Mouse (Mus musculus): ENCODE measurements at regions not wholly inside any gene's neighbourhood (a gene's known extent, or its start where the extent isn't known, plus 50 kb on each side); places are given as distances from the start of the nearest gene placed in this dataset.
"Not testable (repeated sequence)": the region's sequence is repeated elsewhere in the genome, so short reads cannot be mapped to it uniquely, and the experiment has no call there.

- TF ChIP-seq CTCF (conservative IDR thresholded peaks at IDR 0.05), result no peak
- no peak overlapping the region for H3K27ac ChIP-seq
- DNase-seq (ENCODE audit: low spot score in 2 of 2), result no peak
- no peak overlapping the region for H3K4me3 ChIP-seq
Measured at GRCm38 (mm10) chr6:67787091-67787765, 251.6 kb upstream of the Tacstd2 start.

DNA sequence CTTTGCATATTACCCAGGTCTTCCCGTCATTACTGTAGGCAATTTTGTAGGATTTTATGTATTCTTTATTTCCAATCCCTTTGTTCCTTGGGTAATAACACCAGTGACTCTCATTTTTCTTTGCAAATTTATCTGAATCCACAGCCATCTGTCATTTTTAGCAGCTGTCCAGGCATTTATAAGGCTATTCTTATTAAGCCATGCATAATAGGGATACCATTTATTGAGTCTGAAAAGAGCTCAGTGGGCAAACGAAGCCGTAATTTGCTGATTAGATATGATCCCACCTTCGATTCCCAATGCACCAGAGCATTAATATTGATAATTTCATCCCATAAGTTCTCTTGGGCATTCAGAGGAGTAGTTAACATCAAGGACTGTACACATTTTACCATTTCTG, 243.3 kb upstream of the Tacstd2 start:
- no peak for TF ChIP-seq CTCF (conservative IDR thresholded peaks at IDR 0.05)
- no peak overlapping the region for H3K4me3 ChIP-seq
- no peak overlapping the region for H3K27ac ChIP-seq
- no peak for DNase-seq (ENCODE audit: low spot score in 2 of 2)

GRCm38 (mm10) chr6:67754102-67754501, 218.5 kb upstream of the Tacstd2 start:
- H3K4me3 ChIP-seq; DNase-seq (ENCODE audit: low spot score in 2 of 2); H3K27ac ChIP-seq: not testable (repeated sequence)
- peak; percentile 54 for TF ChIP-seq CTCF (conservative IDR thresholded peaks at IDR 0.05)

DNA sequence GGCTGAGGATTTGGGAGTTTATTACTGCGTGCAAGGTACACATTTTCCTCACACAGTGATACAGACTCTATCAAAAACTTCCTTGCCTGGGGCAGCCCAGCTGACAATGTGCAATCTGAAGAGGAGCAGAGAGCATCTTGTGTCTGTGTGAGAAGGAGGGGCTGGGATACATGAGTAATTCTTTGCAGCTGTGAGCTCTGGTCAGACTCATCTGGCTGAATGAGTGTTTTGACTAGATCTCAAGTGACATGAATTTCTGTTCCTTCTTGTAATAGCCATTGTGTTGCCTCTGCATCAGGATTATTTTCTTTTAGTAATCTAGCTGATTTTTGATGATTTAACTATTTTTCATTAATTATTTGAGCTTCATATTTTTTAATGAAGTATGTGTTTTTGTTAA, 190.0 kb upstream of the Tacstd2 start:
- Histone ChIP-seq H3K27ac (no peak overlapping the region), H3K4me3 (no peak overlapping the region)
- no peak for DNase-seq (ENCODE audit: low spot score in 2 of 2)
- TF ChIP-seq CTCF (conservative IDR thresholded peaks at IDR 0.05), result no peak

GRCm38 (mm10) chr6:67698952-67699351, 163.4 kb upstream of the Tacstd2 start:
- not testable (repeated sequence) for H3K4me3 ChIP-seq; H3K27ac ChIP-seq; DNase-seq (ENCODE audit: low spot score in 2 of 2)
- peak; percentile 57 for TF ChIP-seq CTCF (conservative IDR thresholded peaks at IDR 0.05)

- not testable (repeated sequence) for H3K27ac ChIP-seq; DNase-seq (ENCODE audit: low spot score in 2 of 2); H3K4me3 ChIP-seq
Measured at GRCm38 (mm10) chr6:67690997-67691396, 155.4 kb upstream of the Tacstd2 start.

GRCm38 (mm10) chr6:67683105-67683504, 147.5 kb upstream of the Tacstd2 start:
- DNase-seq (ENCODE audit: low spot score in 2 of 2); H3K4me3 ChIP-seq; H3K27ac ChIP-seq: not testable (repeated sequence)

- DNase-seq (ENCODE audit: low spot score in 2 of 2); H3K27ac ChIP-seq; H3K4me3 ChIP-seq: not testable (repeated sequence)
Measured at GRCm38 (mm10) chr6:67681641-67682040, 146.0 kb upstream of the Tacstd2 start.

DNA sequence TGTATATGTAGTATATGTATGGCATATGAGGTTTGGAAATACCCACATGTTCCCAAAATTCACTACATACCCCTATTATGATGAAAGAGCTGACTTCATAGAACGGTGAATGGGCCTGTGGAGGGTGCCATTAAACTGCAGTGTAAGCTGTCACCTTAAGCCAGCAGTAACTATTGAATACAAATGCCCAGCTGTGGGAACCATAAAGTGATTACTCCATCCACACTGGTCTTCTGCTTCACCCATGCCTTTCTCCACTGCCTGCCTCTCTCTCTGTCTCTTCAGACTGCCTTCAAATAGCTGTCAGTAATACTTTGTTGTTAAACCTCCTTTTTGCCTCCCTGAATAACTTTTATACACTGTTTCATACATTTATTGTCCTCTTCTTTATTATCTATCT, 143.5 kb upstream of the Tacstd2 start:
- H3K27ac ChIP-seq; DNase-seq (ENCODE audit: low spot score in 2 of 2); H3K4me3 ChIP-seq: not testable (repeated sequence)

DNA sequence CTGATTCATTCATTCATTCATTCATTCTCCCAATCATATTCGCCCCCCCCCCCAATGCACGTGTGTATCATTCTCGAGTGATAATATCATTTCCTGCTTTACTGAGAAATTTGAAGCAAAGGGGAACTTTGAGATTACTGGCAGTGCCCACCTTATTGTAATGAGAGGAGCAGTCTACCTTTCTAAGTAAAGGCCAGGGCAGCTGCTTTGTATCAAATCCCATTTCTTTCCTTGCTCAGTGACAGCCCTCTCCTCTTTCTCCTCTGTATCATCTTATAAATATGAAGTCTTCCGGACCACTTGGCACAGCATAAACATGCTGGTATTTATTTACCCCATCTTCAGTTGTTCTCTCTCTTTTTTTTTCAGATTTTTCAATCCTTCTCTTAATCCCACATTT, 139.1 kb upstream of the Tacstd2 start:
- H3K27ac ChIP-seq; DNase-seq (ENCODE audit: low spot score in 2 of 2); H3K4me3 ChIP-seq: not testable (repeated sequence)

GRCm38 (mm10) chr6:67673316-67673715, 137.7 kb upstream of the Tacstd2 start:
- not testable (repeated sequence) for H3K4me3 ChIP-seq; H3K27ac ChIP-seq; DNase-seq (ENCODE audit: low spot score in 2 of 2)

DNA sequence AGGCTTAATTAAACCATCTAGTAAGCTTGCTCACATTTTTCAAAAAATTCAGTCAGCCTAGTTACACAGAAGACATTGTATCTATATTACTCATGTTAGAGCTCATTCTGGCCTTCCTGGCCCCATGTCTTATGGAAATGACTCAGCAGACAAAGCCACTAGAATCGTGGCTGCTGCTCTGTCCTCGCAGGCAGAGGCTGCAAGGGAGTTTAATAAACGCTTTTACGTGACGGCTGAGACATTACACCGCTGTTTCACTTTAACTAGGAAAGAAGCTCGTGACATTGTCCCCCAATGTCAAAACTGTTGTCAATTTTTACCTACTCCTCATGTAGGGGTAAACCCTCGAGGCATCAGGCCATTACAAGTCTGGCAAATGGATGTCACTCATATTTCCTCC, 132.5 kb upstream of the Tacstd2 start:
- H3K4me3 ChIP-seq; H3K27ac ChIP-seq; DNase-seq (ENCODE audit: low spot score in 2 of 2): not testable (repeated sequence)

DNA sequence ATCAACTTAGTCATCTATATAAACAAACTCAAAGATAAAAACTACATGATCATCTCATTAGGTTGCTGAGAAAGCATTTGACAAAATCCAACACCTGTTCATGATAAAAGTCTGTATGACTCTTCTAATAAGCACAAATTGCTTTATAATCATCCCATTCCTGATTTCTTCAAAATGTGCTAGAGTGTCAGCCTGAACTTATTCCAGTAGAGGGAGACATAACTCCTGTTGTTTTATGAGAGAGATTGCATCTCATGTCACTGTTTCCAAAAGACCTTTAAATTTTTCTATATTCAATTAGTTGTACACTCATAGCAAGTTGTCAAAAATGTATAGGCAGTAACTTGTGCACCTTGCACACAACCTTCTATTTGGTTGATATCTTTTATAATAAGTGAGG, 96.0 kb upstream of the Tacstd2 start:
- no peak overlapping the region for H3K27ac ChIP-seq
- TF ChIP-seq CTCF (conservative IDR thresholded peaks at IDR 0.05), result peak; percentile 69
- H3K4me3 ChIP-seq, result no peak overlapping the region
- DNase-seq (ENCODE audit: low spot score in 2 of 2), result no peak

DNA sequence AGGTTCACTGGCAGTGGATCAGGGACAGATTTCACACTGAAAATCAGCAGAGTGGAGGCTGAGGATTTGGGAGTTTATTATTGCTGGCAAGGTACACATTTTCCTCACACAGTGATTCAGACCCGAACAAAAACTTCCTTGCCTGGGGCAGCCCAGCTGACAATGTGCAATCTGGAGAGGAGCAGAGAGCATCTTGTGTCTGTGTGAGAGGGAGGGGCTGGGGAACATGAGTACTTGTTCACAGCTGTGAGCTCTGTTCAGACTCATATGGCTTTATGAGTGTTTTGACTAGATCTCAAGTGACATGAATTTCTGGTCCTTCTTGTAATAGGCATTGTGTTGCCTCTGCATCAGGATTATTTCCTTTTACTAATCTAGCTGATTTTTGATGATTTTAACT, 74.8 kb upstream of the Tacstd2 start:
- no peak for TF ChIP-seq CTCF (conservative IDR thresholded peaks at IDR 0.05)
- DNase-seq (ENCODE audit: low spot score in 2 of 2), result peak in 1 of 2 experiments; percentile 30
- H3K4me3 ChIP-seq, result no peak overlapping the region
- H3K27ac ChIP-seq, result no peak overlapping the region

DNA sequence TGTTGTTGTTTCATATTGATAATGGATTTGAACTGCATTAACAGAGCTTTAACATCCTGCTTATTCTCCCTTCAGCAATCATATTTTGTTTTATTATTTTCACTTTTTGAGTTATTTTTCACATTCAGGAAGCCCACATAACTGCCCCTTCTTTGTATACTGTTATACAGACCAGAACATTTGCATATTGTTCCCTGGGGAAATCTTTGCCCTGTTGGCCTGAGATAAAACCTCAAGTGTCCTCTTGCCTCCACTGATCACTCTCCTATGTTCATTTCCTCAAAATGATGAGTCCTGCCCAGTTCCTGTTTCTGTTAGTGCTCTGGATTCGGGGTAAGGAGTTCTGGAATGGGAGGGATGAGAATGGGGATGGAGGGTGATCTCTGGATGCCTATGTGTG, 73.9 kb upstream of the Tacstd2 start:
- not testable (repeated sequence) for DNase-seq (ENCODE audit: low spot score in 2 of 2); H3K27ac ChIP-seq; H3K4me3 ChIP-seq
